In the genomic region with DNA sequence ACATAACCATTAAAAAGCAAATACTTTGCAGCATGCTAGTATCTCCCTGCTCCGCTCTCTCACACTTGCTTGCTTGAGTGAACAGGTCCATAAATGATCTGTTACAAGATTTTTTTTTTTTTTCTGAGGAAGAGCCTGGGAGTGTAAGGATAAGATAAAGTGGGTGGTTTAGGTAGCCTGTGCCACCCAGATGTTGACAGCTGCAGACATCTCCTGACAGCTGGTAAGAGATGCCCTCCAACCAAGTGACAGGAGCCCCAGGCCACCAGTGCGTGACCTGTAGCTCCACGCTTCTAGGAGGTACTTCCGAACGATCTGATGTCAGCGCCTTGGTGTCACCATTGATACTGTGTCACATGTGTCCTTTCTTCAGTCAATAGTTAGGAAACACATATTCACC, we compare ENCODE assay signal across 24 mouse cellular contexts.
A peak's percentile ranks its signal among the peaks of the same experiment; 100 is the strongest.
DNase-seq lines count a peak whose midpoint lies in the region; ATAC-seq and TF ChIP-seq lines count a peak whose summit lies in the region.
"Had no signal": no experiment of that assay in that cellular context is flagged by ENCODE, and none has a peak within 500 bp of the region (broad histone marks: within the 10 kb centered on the region; RNA-seq: fewer than 3 reads in every experiment).

No protein-coding gene starts in this region.

- intact Hi-C loops in heart, postnatal 10 days (cut with DNase I), result no loop called here

- H3K4me1 ChIP-seq in liver, embryonic 13.5 days (replicated peaks), result peaks cover 8% of the 10 kb centered on the region; the same call in 1 of the 2 replicates
- H3K4me1 ChIP-seq in liver, embryonic 16.5 days (ENCODE audit: control insufficient read depth, low read depth, low read length), result no peaks in the 10 kb centered on the region
- H3K4me1 ChIP-seq in midbrain, embryonic 10.5 days, result no peaks in the 10 kb centered on the region; the same call in 1 of the 2 replicates
- no peaks in the 10 kb centered on the region for H3K4me1 ChIP-seq in midbrain, postnatal 0 days (ENCODE audit: insufficient read depth, low read length)
- H3K4me1 ChIP-seq: embryonic facial prominence, embryonic 12.5 days; embryonic facial prominence, embryonic 15.5 days; heart, embryonic 10.5 days; heart, embryonic 13.5 days; hindbrain, embryonic 12.5 days; hindbrain, embryonic 15.5 days had no signal

- H3K27ac ChIP-seq in liver, embryonic 13.5 days, result no peak overlapping the region
- H3K27ac ChIP-seq in liver, embryonic 16.5 days (ENCODE audit: low read length), result no peak overlapping the region
- H3K27ac ChIP-seq in midbrain, embryonic 10.5 days (replicated peaks), result no peak overlapping the region
- H3K27ac ChIP-seq in midbrain, postnatal 0 days (ENCODE audit: low read depth, low read length), result no peak overlapping the region
- H3K27ac ChIP-seq: embryonic facial prominence, embryonic 12.5 days; embryonic facial prominence, embryonic 15.5 days; heart, adult 2 months; heart, embryonic 10.5 days; heart, embryonic 13.5 days; hindbrain, embryonic 12.5 days; hindbrain, embryonic 15.5 days had no signal

- no peak for TF ChIP-seq CTCF in midbrain, postnatal 0 days (IDR thresholded peaks at IDR 0.05)

- H3K4me3 ChIP-seq in liver, embryonic 13.5 days (replicated peaks), result no peak overlapping the region
- no peak overlapping the region for H3K4me3 ChIP-seq in liver, embryonic 16.5 days (ENCODE audit: low read depth, low read length)
- no peak overlapping the region for H3K4me3 ChIP-seq in midbrain, embryonic 10.5 days
- H3K4me3 ChIP-seq in midbrain, postnatal 0 days (ENCODE audit: low read depth, low read length), result no peak overlapping the region
- H3K4me3 ChIP-seq: embryonic facial prominence, embryonic 12.5 days; embryonic facial prominence, embryonic 15.5 days; heart, adult 2 months; heart, embryonic 10.5 days; heart, embryonic 13.5 days; hindbrain, embryonic 12.5 days; hindbrain, embryonic 15.5 days had no signal

- H3K27me3 ChIP-seq in liver, embryonic 13.5 days, result no peaks in the 10 kb centered on the region
- H3K27me3 ChIP-seq in liver, embryonic 16.5 days (ENCODE audit: control insufficient read depth, insufficient read depth, low read depth, low read length), result no peaks in the 10 kb centered on the region
- H3K27me3 ChIP-seq in midbrain, embryonic 10.5 days (ENCODE audit: low read depth, poor library complexity, severe bottlenecking), result no peaks in the 10 kb centered on the region
- no peaks in the 10 kb centered on the region for H3K27me3 ChIP-seq in midbrain, postnatal 0 days (ENCODE audit: insufficient read depth, low read length)
- H3K27me3 ChIP-seq: embryonic facial prominence, embryonic 12.5 days; embryonic facial prominence, embryonic 15.5 days; heart, embryonic 13.5 days; hindbrain, embryonic 12.5 days; hindbrain, embryonic 15.5 days; Patski had no signal

- WGBS in liver, embryonic 13.5 days (ENCODE audit: insufficient replicate concordance), result 66% methylated on average over 6 of the region's 6 CpGs
- WGBS in liver, embryonic 16.5 days (ENCODE audit: insufficient replicate concordance), result 52% methylated on average over 6 of the region's 6 CpGs
- 93% methylated on average over 6 of the region's 6 CpGs for WGBS in midbrain, embryonic 10.5 days
- WGBS in midbrain, postnatal 0 days, result 94% methylated on average over 6 of the region's 6 CpGs

- H3K4me2 ChIP-seq in liver, embryonic 13.5 days, result no peak overlapping the region
- no peak overlapping the region for H3K4me2 ChIP-seq in liver, embryonic 16.5 days (ENCODE audit: low read depth, low read length)
- no peak overlapping the region for H3K4me2 ChIP-seq in midbrain, postnatal 0 days (ENCODE audit: low read depth, low read length, poor library complexity, severe bottlenecking)
- H3K4me2 ChIP-seq: embryonic facial prominence, embryonic 12.5 days; embryonic facial prominence, embryonic 15.5 days; heart, embryonic 13.5 days; hindbrain, embryonic 12.5 days; hindbrain, embryonic 15.5 days had no signal

- peak; percentile 15 for DNase-seq in heart, adult 11 months
- no peak for DNase-seq in heart, postnatal 10 days
- DNase-seq in liver, embryonic 13.5 days, result no peak
- no peak for DNase-seq in frontal cortex, postnatal 25 days (ENCODE audit: low spot score in 2 of 2)
- DNase-seq in midbrain, embryonic 10.5 days (ENCODE audit: low spot score), result no peak
- DNase-seq in midbrain, postnatal 0 days (ENCODE audit: low spot score), result no peak
- DNase-seq: adrenal gland, postnatal 10 days; adrenal gland, postnatal 36 days; cerebellum, adult 11 months; cerebellum, adult 2 months; cerebellum, adult 9-11 months; cerebellum, postnatal 25 days; forebrain, postnatal 0 days; gastrocnemius, postnatal 25 days; heart, adult 2 months had no signal

- H3K9ac ChIP-seq in liver, embryonic 13.5 days, result no peak overlapping the region
- no peak overlapping the region for H3K9ac ChIP-seq in liver, embryonic 16.5 days (ENCODE audit: low read depth, low read length)
- no peak overlapping the region for H3K9ac ChIP-seq in midbrain, postnatal 0 days (replicated peaks; ENCODE audit: low read length, poor library complexity, severe bottlenecking)
- H3K9ac ChIP-seq: embryonic facial prominence, embryonic 12.5 days; embryonic facial prominence, embryonic 15.5 days; forebrain, postnatal 0 days; heart, embryonic 13.5 days; hindbrain, embryonic 12.5 days; hindbrain, embryonic 15.5 days had no signal

- no peaks in the 10 kb centered on the region for H3K36me3 ChIP-seq in liver, embryonic 13.5 days
- H3K36me3 ChIP-seq in liver, embryonic 16.5 days (ENCODE audit: control insufficient read depth, insufficient read depth), result no peaks in the 10 kb centered on the region
- no peaks in the 10 kb centered on the region for H3K36me3 ChIP-seq in midbrain, embryonic 10.5 days
- peaks cover 10% of the 10 kb centered on the region for H3K36me3 ChIP-seq in midbrain, postnatal 0 days (ENCODE audit: insufficient read depth, low read length)
- H3K36me3 ChIP-seq: heart, embryonic 10.5 days had no signal

- no peaks in the 10 kb centered on the region for H3K9me3 ChIP-seq in liver, embryonic 13.5 days (replicated peaks)
- no peaks in the 10 kb centered on the region for H3K9me3 ChIP-seq in liver, embryonic 16.5 days (replicated peaks; ENCODE audit: control insufficient read depth, low read length)
- no peaks in the 10 kb centered on the region for H3K9me3 ChIP-seq in midbrain, embryonic 10.5 days (replicated peaks)
- no peaks in the 10 kb centered on the region for H3K9me3 ChIP-seq in midbrain, postnatal 0 days (ENCODE audit: low read length)
- H3K9me3 ChIP-seq: embryonic facial prominence, embryonic 12.5 days; embryonic facial prominence, embryonic 15.5 days; heart, embryonic 10.5 days; heart, embryonic 13.5 days; hindbrain, embryonic 12.5 days; hindbrain, embryonic 15.5 days had no signal

- peak; percentile 83 for ATAC-seq in liver, embryonic 13.5 days (ENCODE audit: low read depth)
- peak; percentile 66 for ATAC-seq in liver, embryonic 16.5 days (ENCODE audit: low read depth)
- no peak for ATAC-seq in midbrain, postnatal 0 days (ENCODE audit: low FRiP score)
- ATAC-seq: forebrain, embryonic 14.5 days; forebrain, postnatal 0 days; Patski had no signal
